Mouse (Mus musculus): ENCODE results near the gene Arpp19.

DNA sequence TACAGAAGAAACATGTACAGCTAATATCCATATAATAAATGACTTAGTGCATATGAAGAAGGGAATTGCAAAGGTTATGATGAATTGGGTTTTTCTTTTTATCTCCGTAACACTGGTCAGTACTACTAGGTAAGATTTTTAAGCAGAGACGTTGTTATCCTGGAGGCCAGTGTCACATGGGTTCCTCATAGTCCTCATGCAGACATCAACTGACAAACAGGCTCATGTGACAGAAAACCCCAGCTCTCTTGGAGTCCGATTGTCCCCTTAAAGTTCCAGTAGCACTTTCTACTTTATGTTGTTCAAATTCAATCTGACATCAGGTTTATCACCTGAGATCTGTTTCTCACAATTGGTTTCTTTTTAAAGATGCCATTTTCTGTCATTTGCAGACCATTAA is 51.9 kb downstream of the Arpp19 start:
- TF ChIP-seq CTCF (IDR thresholded peaks at IDR 0.05; ENCODE audit: insufficient read depth, low read depth, low read length) (no peak), POLR2A (IDR thresholded peaks at IDR 0.05; ENCODE audit: insufficient read depth, low read depth, low read length) (no peak)
